In the genomic region with DNA sequence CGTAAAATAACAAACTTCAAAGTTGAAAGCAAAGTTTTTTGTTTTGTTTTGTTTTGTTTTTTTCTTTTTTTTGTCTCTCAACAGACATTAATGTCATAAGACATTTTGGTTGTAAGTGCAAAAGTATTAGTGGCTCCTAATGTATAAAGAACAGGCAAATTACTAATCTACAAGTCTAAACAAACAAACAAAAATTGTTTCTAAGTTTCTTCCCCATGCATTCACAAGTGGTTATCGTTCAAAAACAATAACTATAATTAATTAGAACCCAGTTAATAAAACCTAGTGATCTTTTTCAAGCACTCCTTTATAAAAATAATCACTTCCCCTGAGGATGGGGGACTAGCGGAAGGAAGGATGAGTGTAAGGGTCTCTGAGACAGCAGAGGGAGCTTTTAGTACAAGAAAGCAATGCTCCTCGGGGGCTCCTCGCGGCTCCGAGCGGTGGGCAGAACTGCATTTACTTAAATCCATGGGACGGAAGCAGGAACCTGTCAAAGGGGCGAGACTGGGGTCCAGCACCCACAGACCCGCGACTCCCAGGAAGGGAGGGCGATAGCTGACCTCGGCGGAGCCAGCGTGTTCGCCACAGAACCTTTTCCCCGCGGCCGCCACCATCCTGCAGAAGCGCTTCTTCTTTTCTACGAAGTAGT, we compare ENCODE assay signal across 8 mouse cellular contexts. TPM values are rescaled to one million over a fixed set of nuclear protein-coding genes. Genes with fewer than 3 reads are reported as not detected.
DNase-seq lines count a peak whose midpoint lies in the region; ATAC-seq and TF ChIP-seq lines count a peak whose summit lies in the region.

No protein-coding gene starts in this region.

- H3K27ac ChIP-seq in kidney, postnatal 0 days = peak overlapping the region; percentile 85
- peak overlapping the region; percentile 75 for H3K27ac ChIP-seq in embryonic facial prominence, embryonic 14.5 days (replicated peaks; ENCODE audit: low read depth, low read length)
- H3K27ac ChIP-seq in limb, embryonic 10.5 days = peak overlapping the region; percentile 93
- H3K27ac ChIP-seq in neural tube, embryonic 13.5 days (replicated peaks) = peak overlapping the region; percentile 86

- H3K9ac ChIP-seq in kidney, postnatal 0 days (ENCODE audit: low read depth, low read length) = peak overlapping the region; percentile 80
- H3K9ac ChIP-seq in embryonic facial prominence, embryonic 14.5 days (ENCODE audit: low read depth, low read length) = peak overlapping the region; percentile 71
- peak overlapping the region; percentile 77 for H3K9ac ChIP-seq in neural tube, embryonic 13.5 days

- WGBS in kidney, postnatal 0 days = 2% methylated on average over 22 of the region's 22 CpGs
- WGBS in embryonic facial prominence, embryonic 14.5 days = 2% methylated on average over 22 of the region's 22 CpGs
- 2% methylated on average over 22 of the region's 22 CpGs for WGBS in limb, embryonic 10.5 days
- 3% methylated on average over 22 of the region's 22 CpGs for WGBS in neural tube, embryonic 13.5 days

- H3K4me2 ChIP-seq in kidney, postnatal 0 days (ENCODE audit: low read length) = peak overlapping the region; percentile 65
- H3K4me2 ChIP-seq in embryonic facial prominence, embryonic 14.5 days (ENCODE audit: low read depth, low read length) = peak overlapping the region; percentile 52
- peak overlapping the region; percentile 55 for H3K4me2 ChIP-seq in neural tube, embryonic 13.5 days

- peak; percentile 49 for TF ChIP-seq CTCF in kidney, postnatal 0 days (IDR thresholded peaks at IDR 0.05; ENCODE audit: low read depth)

- H3K9me3 ChIP-seq in kidney, postnatal 0 days (replicated peaks; ENCODE audit: low read length) = no peaks in the 10 kb centered on the region
- no peaks in the 10 kb centered on the region for H3K9me3 ChIP-seq in embryonic facial prominence, embryonic 14.5 days (ENCODE audit: control insufficient read depth, low read length)
- no peaks in the 10 kb centered on the region for H3K9me3 ChIP-seq in limb, embryonic 10.5 days (replicated peaks)
- H3K9me3 ChIP-seq in neural tube, embryonic 13.5 days = no peaks in the 10 kb centered on the region

- H3K4me3 ChIP-seq in kidney, postnatal 0 days (replicated peaks; ENCODE audit: low read depth, low read length) = peak overlapping the region; percentile 80
- H3K4me3 ChIP-seq in embryonic facial prominence, embryonic 14.5 days (ENCODE audit: low read depth, low read length) = peak overlapping the region; percentile 69
- H3K4me3 ChIP-seq in limb, embryonic 10.5 days = peak overlapping the region; percentile 91
- H3K4me3 ChIP-seq in neural tube, embryonic 13.5 days = peak overlapping the region; percentile 66

- DNase-seq in kidney, postnatal 0 days (ENCODE audit: low spot score) = peak; percentile 80
- no peak for DNase-seq in kidney, adult 11 months
- peak; percentile 70 for DNase-seq in MEL-GATA-1-ER (ENCODE audit: extremely low read depth, low read depth)
- DNase-seq in embryonic facial prominence, embryonic 14.5 days (ENCODE audit: low spot score) = peak; percentile 80
- no peak for DNase-seq in limb, embryonic 10.5 days (ENCODE audit: low spot score)
- no peak for DNase-seq in thymus, adult 18-20 months
- no peak for DNase-seq in cerebellum, adult 9-10 months

- peaks cover 20% of the 10 kb centered on the region for H3K36me3 ChIP-seq in kidney, postnatal 0 days (ENCODE audit: insufficient read depth, low read length)
- H3K36me3 ChIP-seq in embryonic facial prominence, embryonic 14.5 days (ENCODE audit: control insufficient read depth, insufficient read depth, low read length) = peaks cover 26% of the 10 kb centered on the region
- H3K36me3 ChIP-seq in limb, embryonic 10.5 days = peaks cover 45% of the 10 kb centered on the region
- peaks cover 27% of the 10 kb centered on the region for H3K36me3 ChIP-seq in neural tube, embryonic 13.5 days

- no peaks in the 10 kb centered on the region for H3K4me1 ChIP-seq in kidney, postnatal 0 days (replicated peaks; ENCODE audit: insufficient read depth, low read length)
- peaks cover 7% of the 10 kb centered on the region for H3K4me1 ChIP-seq in embryonic facial prominence, embryonic 14.5 days (ENCODE audit: control insufficient read depth, insufficient read depth, low read length)
- peaks cover 14% of the 10 kb centered on the region for H3K4me1 ChIP-seq in limb, embryonic 10.5 days
- peaks cover 18% of the 10 kb centered on the region for H3K4me1 ChIP-seq in neural tube, embryonic 13.5 days (replicated peaks)

- ATAC-seq in kidney, postnatal 0 days (replicated peaks; ENCODE audit: low FRiP score, low read depth) = peak; percentile 53
- peak; percentile 78 for ATAC-seq in embryonic facial prominence, embryonic 14.5 days (ENCODE audit: low read depth)
- ATAC-seq in neural tube, embryonic 13.5 days (ENCODE audit: low read depth) = peak; percentile 87

- H3K27me3 ChIP-seq in kidney, postnatal 0 days (ENCODE audit: insufficient read depth, low read length) = no peaks in the 10 kb centered on the region
- no peaks in the 10 kb centered on the region for H3K27me3 ChIP-seq in embryonic facial prominence, embryonic 14.5 days (replicated peaks; ENCODE audit: control insufficient read depth, insufficient read depth, low read length)
- H3K27me3 ChIP-seq in limb, embryonic 10.5 days (ENCODE audit: low read depth, poor library complexity, severe bottlenecking) = no peaks in the 10 kb centered on the region
- H3K27me3 ChIP-seq in neural tube, embryonic 13.5 days = no peaks in the 10 kb centered on the region

RNA-seq across cellular contexts. Expression of a gene that starts 0.6 kb away (rescaled TPM):
- 10.0 and 11.4 TPM in 2 replicates for polyA plus RNA-seq in kidney, postnatal 0 days (2015; fragmentation: Nextera tagmentation; extraction: Ambion mirVana)
- polyA plus RNA-seq in embryonic facial prominence, embryonic 14.5 days (2014; fragmentation: Nextera tagmentation; extraction: Ambion mirVana) = 15.0 and 15.5 TPM in 2 replicates
- 35.8 and 41.9 TPM in 2 replicates for polyA plus RNA-seq in limb, embryonic 10.5 days (2016; fragmentation: Nextera tagmentation; extraction: Ambion mirVana)
- 18.4 and 18.9 TPM in 2 replicates for polyA plus RNA-seq in neural tube, embryonic 13.5 days (2015; fragmentation: Nextera tagmentation; extraction: Ambion mirVana)

RNA-seq across cellular contexts. Expression of a gene that starts 20.2 kb away (rescaled TPM):
- 15.9 and 18.5 TPM in 2 replicates for polyA plus RNA-seq in kidney, postnatal 0 days (2015; fragmentation: Nextera tagmentation; extraction: Ambion mirVana)
- polyA plus RNA-seq in embryonic facial prominence, embryonic 14.5 days (2014; fragmentation: Nextera tagmentation; extraction: Ambion mirVana) = 17.5 and 20.1 TPM in 2 replicates
- polyA plus RNA-seq in limb, embryonic 10.5 days (2016; fragmentation: Nextera tagmentation; extraction: Ambion mirVana) = 23.1 and 30.0 TPM in 2 replicates
- polyA plus RNA-seq in neural tube, embryonic 13.5 days (2015; fragmentation: Nextera tagmentation; extraction: Ambion mirVana) = 26.9 and 28.6 TPM in 2 replicates

RNA-seq across cellular contexts. Expression of a gene that starts 31.4 kb away (rescaled TPM):
- 0.39 and 0.42 TPM in 2 replicates for polyA plus RNA-seq in kidney, postnatal 0 days (2015; fragmentation: Nextera tagmentation; extraction: Ambion mirVana)
- 3.3 and 4.3 TPM in 2 replicates for polyA plus RNA-seq in embryonic facial prominence, embryonic 14.5 days (2014; fragmentation: Nextera tagmentation; extraction: Ambion mirVana)
- polyA plus RNA-seq in limb, embryonic 10.5 days (2016; fragmentation: Nextera tagmentation; extraction: Ambion mirVana) = 0.48 and 0.61 TPM in 2 replicates
- 0.17 and 0.39 TPM in 2 replicates for polyA plus RNA-seq in neural tube, embryonic 13.5 days (2015; fragmentation: Nextera tagmentation; extraction: Ambion mirVana)

Comparison
In these comparisons a context has a peak if more than half of its experiments do, and no peak if none do; other contexts are left out.
1. DNase-seq: peak in kidney, postnatal 0 days (single experiment), MEL-GATA-1-ER (single experiment) and embryonic facial prominence, embryonic 14.5 days (single experiment); none in kidney, adult 11 months (single experiment), limb, embryonic 10.5 days (single experiment), thymus, adult 18-20 months (0 of 2) and cerebellum, adult 9-10 months (single experiment).
2. Peak in every context shown above with its lines, with median percentiles within 50 percentile points of each other: ATAC-seq, H3K27ac ChIP-seq, H3K4me2 ChIP-seq, H3K4me3 ChIP-seq and H3K9ac ChIP-seq.